Mouse (Mus musculus): Measurements from ENCODE around the gene Abcg1. TPM values are rescaled to one million over a fixed set of nuclear protein-coding genes. Genes with fewer than 3 reads are reported as not detected.

The Abcg1 gene
- polyA plus RNA-seq, 1 experiment = 1.3 TPM

- Histone ChIP-seq H3K36me3 (ENCODE audit: control insufficient read depth, insufficient read depth, low read length) (no peaks in the 10 kb centered on the region), H3K27ac (ENCODE audit: control insufficient read depth, insufficient read depth, low read depth, low read length) (no peak overlapping the region), H3K4me1 (ENCODE audit: control insufficient read depth, insufficient read depth, low read length) (no peaks in the 10 kb centered on the region; the same call in 1 of the 2 replicates), H3K27me3 (ENCODE audit: control insufficient read depth, insufficient read depth, low read length) (no peaks in the 10 kb centered on the region), H3K4me3 (ENCODE audit: control insufficient read depth, low read depth, low read length) (no peak overlapping the region)
- TF ChIP-seq POLR2A (IDR thresholded peaks at IDR 0.05; ENCODE audit: control insufficient read depth, low read depth, low read length) = no peak
- TF ChIP-seq CTCF (IDR thresholded peaks at IDR 0.05; ENCODE audit: control insufficient read depth, insufficient read depth, insufficient replicate concordance, low read depth, low read length) = no peak
Measured at GRCm38 (mm10) chr17:31128708-31129318, 71.3 kb downstream of the Abcg1 start.

DNA sequence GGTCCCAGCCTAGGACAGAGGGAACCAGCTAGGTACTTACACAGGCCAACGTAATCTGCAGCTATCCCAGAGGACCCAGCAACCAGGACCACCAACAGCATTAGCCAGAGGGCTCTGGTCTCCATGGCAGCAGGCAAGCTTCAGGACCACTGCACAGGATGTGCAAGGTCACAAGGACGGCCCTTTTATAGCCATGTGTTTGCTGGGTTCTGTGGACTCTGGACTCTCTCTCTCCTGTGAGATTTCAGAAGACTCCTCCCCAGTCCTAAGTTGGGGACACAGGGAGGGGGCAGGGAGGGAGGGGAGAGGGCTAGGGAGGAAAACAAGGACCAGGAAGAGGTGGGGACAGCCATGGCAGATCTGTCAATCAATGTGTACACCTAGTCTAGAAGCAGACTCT, 72.0 kb downstream of the Abcg1 start, which contains the start of gene Tff3:
Gene Tff3, minus strand, starts transcription at position 195 of the 400 bp plus-strand sequence.
- no peak within 1 kb of the TSS for H3K27ac ChIP-seq (ENCODE audit: control insufficient read depth, insufficient read depth, low read depth, low read length)
- TF ChIP-seq POLR2A (IDR thresholded peaks at IDR 0.05; ENCODE audit: control insufficient read depth, low read depth, low read length) (no peak), CTCF (IDR thresholded peaks at IDR 0.05; ENCODE audit: control insufficient read depth, insufficient read depth, insufficient replicate concordance, low read depth, low read length) (no peak)
- H3K4me1 ChIP-seq (ENCODE audit: control insufficient read depth, insufficient read depth, low read length) = no peaks in the 10 kb centered on the region; the same call in 1 of the 2 replicates
- no peak within 1 kb of the TSS for H3K4me3 ChIP-seq (ENCODE audit: control insufficient read depth, low read depth, low read length)
- H3K27me3 ChIP-seq (ENCODE audit: control insufficient read depth, insufficient read depth, low read length) = no peaks in the 10 kb centered on the region
- H3K36me3 ChIP-seq (ENCODE audit: control insufficient read depth, insufficient read depth, low read length) = no peaks in the 10 kb centered on the region

- TF ChIP-seq POLR2A (IDR thresholded peaks at IDR 0.05; ENCODE audit: control insufficient read depth, low read depth, low read length) (no peak), CTCF (IDR thresholded peaks at IDR 0.05; ENCODE audit: control insufficient read depth, insufficient read depth, insufficient replicate concordance, low read depth, low read length) (no peak)
- Histone ChIP-seq H3K36me3 (ENCODE audit: control insufficient read depth, insufficient read depth, low read length) (no peaks in the 10 kb centered on the region), H3K4me1 (ENCODE audit: control insufficient read depth, insufficient read depth, low read length) (no peaks in the 10 kb centered on the region; the same call in 1 of the 2 replicates), H3K27ac (ENCODE audit: control insufficient read depth, insufficient read depth, low read depth, low read length) (no peak overlapping the region), H3K27me3 (ENCODE audit: control insufficient read depth, insufficient read depth, low read length) (no peaks in the 10 kb centered on the region), H3K4me3 (ENCODE audit: control insufficient read depth, low read depth, low read length) (no peak overlapping the region)
Measured at GRCm38 (mm10) chr17:31131269-31131821, 73.9 kb downstream of the Abcg1 start.

DNA sequence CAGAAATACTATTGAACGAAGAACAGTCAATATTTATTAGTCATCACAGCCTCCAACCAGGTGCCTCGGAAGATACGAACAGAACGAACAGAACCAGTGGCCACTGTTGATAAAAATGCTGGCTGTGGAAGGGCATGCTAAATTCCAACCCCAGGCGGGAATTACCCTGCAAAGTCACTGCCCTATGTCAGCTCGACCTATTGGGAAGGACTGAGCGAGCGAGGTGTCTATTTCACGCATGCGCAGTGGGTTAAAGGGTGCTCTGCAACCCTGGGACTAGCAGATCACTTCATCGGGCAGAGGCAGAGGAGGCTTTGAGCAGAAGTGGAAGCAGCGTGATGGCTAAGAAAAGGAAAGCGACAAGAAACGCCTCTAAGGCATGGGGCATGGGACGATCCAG, 76.3 kb downstream of the Abcg1 start:
- H3K27me3 ChIP-seq (ENCODE audit: control insufficient read depth, insufficient read depth, low read length) = no peaks in the 10 kb centered on the region
- no peak for TF ChIP-seq CTCF (IDR thresholded peaks at IDR 0.05; ENCODE audit: control insufficient read depth, insufficient read depth, insufficient replicate concordance, low read depth, low read length)
- TF ChIP-seq POLR2A (IDR thresholded peaks at IDR 0.05; ENCODE audit: control insufficient read depth, low read depth, low read length) = no peak
- no peak overlapping the region for H3K4me3 ChIP-seq (ENCODE audit: control insufficient read depth, low read depth, low read length)

DNA sequence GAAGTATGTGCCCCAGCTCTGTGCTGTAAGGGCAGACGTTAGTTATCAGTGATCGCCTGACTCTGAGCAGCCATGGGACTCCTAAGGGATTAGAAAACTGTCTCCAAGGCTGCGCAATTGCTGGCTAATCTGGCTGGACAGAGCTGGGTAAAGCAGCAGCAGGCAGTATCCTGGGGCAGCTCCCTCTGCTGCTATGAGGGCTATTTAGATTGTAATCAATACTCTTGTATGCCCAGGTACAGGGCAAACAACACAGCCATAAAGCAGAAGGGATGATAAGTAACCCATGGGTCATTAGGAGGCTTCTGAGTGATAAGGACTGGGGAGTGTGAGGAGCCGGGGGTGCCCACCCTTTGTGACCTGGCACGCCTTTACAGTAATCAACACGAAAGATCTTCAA, 77.4 kb downstream of the Abcg1 start:
- Histone ChIP-seq H3K4me1 (ENCODE audit: control insufficient read depth, insufficient read depth, low read length) (no peaks in the 10 kb centered on the region; the same call in 1 of the 2 replicates), H3K27ac (ENCODE audit: control insufficient read depth, insufficient read depth, low read depth, low read length) (no peak overlapping the region), H3K4me3 (ENCODE audit: control insufficient read depth, low read depth, low read length) (no peak overlapping the region), H3K27me3 (ENCODE audit: control insufficient read depth, insufficient read depth, low read length) (no peaks in the 10 kb centered on the region), H3K36me3 (ENCODE audit: control insufficient read depth, insufficient read depth, low read length) (no peaks in the 10 kb centered on the region)
- TF ChIP-seq CTCF (IDR thresholded peaks at IDR 0.05; ENCODE audit: control insufficient read depth, insufficient read depth, insufficient replicate concordance, low read depth, low read length) (no peak), POLR2A (IDR thresholded peaks at IDR 0.05; ENCODE audit: control insufficient read depth, low read depth, low read length) (no peak)

More for the DNA sequence above, 76.3 kb downstream of the Abcg1 start:
- Histone ChIP-seq H3K27ac (ENCODE audit: control insufficient read depth, insufficient read depth, low read depth, low read length) (no peak overlapping the region), H3K4me1 (ENCODE audit: control insufficient read depth, insufficient read depth, low read length) (no peaks in the 10 kb centered on the region; the same call in 1 of the 2 replicates), H3K36me3 (ENCODE audit: control insufficient read depth, insufficient read depth, low read length) (no peaks in the 10 kb centered on the region)

DNA sequence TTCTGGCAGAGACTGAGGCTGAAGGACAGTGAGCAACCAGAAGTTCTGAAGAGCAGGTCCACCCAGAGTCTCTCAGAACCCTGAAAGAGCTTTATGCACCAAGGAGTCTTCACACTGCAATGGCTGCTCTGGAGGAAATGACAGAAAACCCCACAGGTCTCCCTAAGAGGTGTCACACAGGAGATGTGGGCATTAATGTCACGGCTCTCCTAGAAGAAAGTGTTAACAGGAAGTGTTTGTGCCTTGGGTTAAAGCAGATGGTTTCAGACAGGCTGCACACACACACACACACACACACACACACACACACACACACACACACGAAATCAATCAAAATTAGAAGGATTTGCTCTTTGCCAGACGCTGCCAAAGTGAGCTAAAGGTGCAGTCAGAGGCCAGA, 78.8 kb downstream of the Abcg1 start:
- Histone ChIP-seq H3K27me3 (ENCODE audit: control insufficient read depth, insufficient read depth, low read length) (no peaks in the 10 kb centered on the region), H3K36me3 (ENCODE audit: control insufficient read depth, insufficient read depth, low read length) (no peaks in the 10 kb centered on the region), H3K27ac (ENCODE audit: control insufficient read depth, insufficient read depth, low read depth, low read length) (no peak overlapping the region), H3K4me3 (ENCODE audit: control insufficient read depth, low read depth, low read length) (no peak overlapping the region), H3K4me1 (ENCODE audit: control insufficient read depth, insufficient read depth, low read length) (no peaks in the 10 kb centered on the region; the same call in 1 of the 2 replicates)
- TF ChIP-seq POLR2A (IDR thresholded peaks at IDR 0.05; ENCODE audit: control insufficient read depth, low read depth, low read length) = no peak
- TF ChIP-seq CTCF (IDR thresholded peaks at IDR 0.05; ENCODE audit: control insufficient read depth, insufficient read depth, insufficient replicate concordance, low read depth, low read length) = no peak

DNA sequence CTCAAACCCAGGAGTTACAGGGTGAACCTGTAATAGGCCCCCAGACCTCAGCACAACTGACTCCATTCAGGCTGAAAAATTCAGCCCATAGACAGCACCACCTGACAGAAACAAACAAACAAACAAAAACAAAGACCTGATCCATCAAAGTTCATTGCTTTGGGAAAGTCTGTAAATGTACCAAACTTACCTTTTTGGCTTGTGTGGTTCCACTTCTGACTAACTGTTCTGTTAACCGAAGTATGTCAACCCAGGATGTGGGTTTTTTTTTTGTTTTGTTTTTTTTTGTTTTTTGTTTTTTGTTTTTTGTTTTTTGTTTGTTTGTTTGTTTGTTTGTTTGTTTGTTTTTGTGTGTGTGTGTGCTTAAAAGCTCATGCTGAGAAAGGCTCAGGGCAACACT, 79.3 kb downstream of the Abcg1 start:
- Histone ChIP-seq H3K4me1 (ENCODE audit: control insufficient read depth, insufficient read depth, low read length) (no peaks in the 10 kb centered on the region; the same call in 1 of the 2 replicates), H3K27ac (ENCODE audit: control insufficient read depth, insufficient read depth, low read depth, low read length) (no peak overlapping the region), H3K36me3 (ENCODE audit: control insufficient read depth, insufficient read depth, low read length) (no peaks in the 10 kb centered on the region), H3K27me3 (ENCODE audit: control insufficient read depth, insufficient read depth, low read length) (no peaks in the 10 kb centered on the region), H3K4me3 (ENCODE audit: control insufficient read depth, low read depth, low read length) (no peak overlapping the region)
- TF ChIP-seq POLR2A (IDR thresholded peaks at IDR 0.05; ENCODE audit: control insufficient read depth, low read depth, low read length) = no peak
- TF ChIP-seq CTCF (IDR thresholded peaks at IDR 0.05; ENCODE audit: control insufficient read depth, insufficient read depth, insufficient replicate concordance, low read depth, low read length) = no peak

Data from testis, adult 2 months (tissue).